Mouse (Mus musculus) small intestine, adult 2 months (tissue): ENCODE results near the gene Sema4d. TPM values are rescaled to one million over a fixed set of nuclear protein-coding genes. Genes with fewer than 3 reads are reported as not detected.

Source experiments
- H3K27ac ChIP-seq: fragments of 200-500 bp; 2 replicates; pipeline ENCODE4 v1.5.1; 2012; ENCODE audit warnings: low read depth, low read length, control low read depth, inconsistent platforms; ENCODE audit not compliant: insufficient read depth
- H3K27me3 ChIP-seq: fragments of 200-500 bp; 2 replicates; pipeline ENCODE4 v1.6.1; 2012; ENCODE audit warnings: mild to moderate bottlenecking, moderate library complexity, low read length, inconsistent platforms; ENCODE audit not compliant: control insufficient read depth, insufficient read depth
- H3K36me3 ChIP-seq: fragments of 200-500 bp; 2 replicates; pipeline ENCODE4 v1.6.1; 2012; ENCODE audit warnings: mild to moderate bottlenecking, low read length, control low read depth, inconsistent platforms; ENCODE audit not compliant: control insufficient read depth, insufficient read depth
- H3K4me1 ChIP-seq: fragments of 200-500 bp; 2 replicates; pipeline ENCODE4 v1.6.1; 2012; ENCODE audit warnings: low read length, inconsistent platforms, mixed read lengths; ENCODE audit not compliant: control insufficient read depth, insufficient read depth, insufficient read length
- H3K4me3 ChIP-seq: fragments of 200-500 bp; 2 replicates; pipeline ENCODE4 v1.5.1; 2012; ENCODE audit warnings: low read depth, mild to moderate bottlenecking, control low read depth, inconsistent platforms, low read length, moderate library complexity
- CTCF ChIP-seq: fragments of 200-500 bp; IDR thresholded peaks from 2 replicates; pipeline ENCODE4 v1.5.1; 2012; ENCODE audit warnings: low read depth, mild to moderate bottlenecking, control low read depth, inconsistent platforms, low read length, moderate library complexity, mixed read lengths; ENCODE audit not compliant: insufficient replicate concordance, insufficient read length; ENCODE audit errors: extremely low read depth
- POLR2A ChIP-seq: fragments of 200-500 bp; IDR thresholded peaks from 2 replicates; pipeline ENCODE4 v1.6.1; 2012; ENCODE audit warnings: low read depth, mild to moderate bottlenecking, control low read depth, inconsistent platforms, low read length, moderate library complexity
- WGBS: fragments of 180-500 bp; shearing (Covaris S2); methylation state at CpG from one replicate; pipeline ENCODE4 v1.1.7; 2018; 5-methylcytosine and 5-hydroxymethylcytosine counted together
- polyA plus RNA-seq: library from polyadenylated mRNA; depleted of rRNA; stranded (reverse); fragments of >200 nt; gene quantifications from 2 replicates; pipeline ENCODE4 v1.2.3, GENCODE M21; 2012

The Sema4d gene
- polyA plus RNA-seq, 1 experiment, result 15.1 TPM

GRCm38 (mm10) chr13:51777738-51778274 is 15.7 kb downstream of the Sema4d start:
- H3K27ac ChIP-seq, result no peak overlapping the region
- TF ChIP-seq POLR2A (no peak), CTCF (no peak)
- WGBS, result 47% methylated on average over 6 of the region's 6 CpGs
- H3K36me3 ChIP-seq, result no peaks in the 10 kb centered on the region
- peaks cover 18% of the 10 kb centered on the region for H3K4me1 ChIP-seq
- no peaks in the 10 kb centered on the region for H3K27me3 ChIP-seq
- no peak overlapping the region for H3K4me3 ChIP-seq

DNA sequence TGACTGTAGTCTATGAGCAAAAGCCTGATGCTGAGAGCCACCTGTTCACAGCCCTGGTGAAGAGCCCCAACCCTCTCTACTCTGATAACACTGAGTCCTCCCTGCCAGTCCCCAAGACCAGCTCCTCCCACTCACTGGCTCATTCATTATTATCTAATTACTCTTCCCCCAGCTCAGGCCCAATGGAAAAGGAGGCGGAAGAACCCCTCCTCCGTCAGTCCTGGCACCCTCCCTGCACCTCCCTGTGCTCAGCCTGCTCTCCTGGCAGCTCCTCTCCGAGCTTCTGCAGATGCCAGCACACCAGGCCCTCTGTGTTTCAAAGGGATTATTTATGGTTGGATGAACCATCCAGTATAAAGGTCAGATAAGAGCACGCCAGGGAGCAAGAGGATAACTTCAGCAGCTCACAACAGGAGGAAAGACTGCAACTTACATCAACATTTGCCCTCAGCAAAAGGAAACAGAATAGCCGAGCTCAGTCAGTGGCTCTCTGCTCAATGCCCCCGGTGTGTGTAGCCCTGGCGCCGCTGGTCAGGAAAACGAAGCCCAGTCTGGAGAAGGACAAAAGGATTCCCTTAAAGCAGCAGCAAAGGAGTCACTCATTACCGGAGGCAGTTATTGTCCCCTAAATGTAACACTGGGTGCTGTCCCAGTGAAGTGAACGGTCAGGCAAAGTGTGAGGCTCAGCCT is 16.4 kb downstream of the Sema4d start:
- H3K27ac ChIP-seq, result no peak overlapping the region
- TF ChIP-seq CTCF, result no peak
- TF ChIP-seq POLR2A, result no peak
- no peak overlapping the region for H3K4me3 ChIP-seq
- no peaks in the 10 kb centered on the region for H3K27me3 ChIP-seq
- peaks cover 18% of the 10 kb centered on the region for H3K4me1 ChIP-seq
- H3K36me3 ChIP-seq, result no peaks in the 10 kb centered on the region
- 30% methylated on average over 11 of the region's 11 CpGs for WGBS

GRCm38 (mm10) chr13:51776160-51776737 is 17.3 kb downstream of the Sema4d start:
- H3K27me3 ChIP-seq, result no peaks in the 10 kb centered on the region
- no peaks in the 10 kb centered on the region for H3K36me3 ChIP-seq
- 75% methylated on average over 6 of the region's 6 CpGs for WGBS
- peaks cover 16% of the 10 kb centered on the region for H3K4me1 ChIP-seq
- TF ChIP-seq CTCF (no peak), POLR2A (no peak)
- no peak overlapping the region for H3K27ac ChIP-seq
- no peak overlapping the region for H3K4me3 ChIP-seq

- H3K27me3 ChIP-seq, result no peaks in the 10 kb centered on the region
- WGBS, result 83% methylated on average over 10 of the region's 10 CpGs
- no peak overlapping the region for H3K27ac ChIP-seq
- H3K4me1 ChIP-seq, result peaks cover 4% of the 10 kb centered on the region; the same call in 1 of the 2 replicates
- H3K4me3 ChIP-seq, result no peak overlapping the region
- no peaks in the 10 kb centered on the region for H3K36me3 ChIP-seq
- TF ChIP-seq POLR2A (no peak), CTCF (no peak)
These were observed 21.7 kb downstream of the Sema4d start for GRCm38 (mm10) chr13:51771802-51772206.

- no peak for TF ChIP-seq CTCF
- no peak for TF ChIP-seq POLR2A
- Histone ChIP-seq H3K4me3 (no peak overlapping the region), H3K27ac (no peak overlapping the region), H3K27me3 (no peaks in the 10 kb centered on the region), H3K36me3 (no peaks in the 10 kb centered on the region), H3K4me1 (0 out of 2 replicates have a peak, but pooled peaks cover 2% of the 10 kb centered on the region)
- WGBS, result 92% methylated on average over 14 of the region's 14 CpGs
These were observed 22.7 kb downstream of the Sema4d start for GRCm38 (mm10) chr13:51770647-51771427.

- Histone ChIP-seq H3K4me3 (no peak overlapping the region), H3K27ac (peak overlapping the region; percentile 44; the same call in 1 of the 2 replicates), H3K36me3 (no peaks in the 10 kb centered on the region), H3K4me1 (0 out of 2 replicates have a peak, but pooled peaks cover 2% of the 10 kb centered on the region), H3K27me3 (no peaks in the 10 kb centered on the region)
- WGBS, result 60% methylated on average over 14 of the region's 14 CpGs
- no peak for TF ChIP-seq POLR2A
These were observed 25.4 kb downstream of the Sema4d start for GRCm38 (mm10) chr13:51767991-51768761.
